In the genomic region with DNA sequence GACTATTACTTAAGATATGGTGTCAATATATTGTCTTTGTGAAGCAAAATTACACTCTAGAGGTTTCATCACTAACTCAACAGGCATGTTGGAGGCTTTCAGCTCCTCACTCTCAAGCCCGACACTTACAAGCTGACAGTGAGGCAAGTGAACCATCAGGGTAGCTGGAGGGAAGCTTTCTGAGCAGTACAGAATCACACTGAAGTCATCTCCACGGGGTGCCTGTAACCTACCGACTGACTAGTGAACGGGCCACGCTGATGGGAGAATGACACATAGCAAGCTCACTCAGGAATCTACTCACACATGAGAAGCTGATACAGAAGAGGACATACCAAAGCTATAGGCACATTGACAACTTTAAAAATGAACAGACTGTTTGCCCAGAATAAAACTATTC, we compare ENCODE assay signal across 25 mouse cellular contexts. TPM values are rescaled to one million over a fixed set of nuclear protein-coding genes. Genes with fewer than 3 reads are reported as not detected.
DNase-seq lines count a peak whose midpoint lies in the region; ATAC-seq and TF ChIP-seq lines count a peak whose summit lies in the region.
"Had no signal": no experiment of that assay in that cellular context is flagged by ENCODE, and none has a peak within 500 bp of the region (broad histone marks: within the 10 kb centered on the region; RNA-seq: fewer than 3 reads in every experiment).

No protein-coding gene starts in this region.

- no peak for TF ChIP-seq EP300 in heart, adult 2 months (IDR thresholded peaks at IDR 0.05; ENCODE audit: insufficient read depth, low read depth, low read length)

- intact Hi-C loops in heart, postnatal 36 days (cut with DNase I): no loop called here
- intact Hi-C loops in heart, adult 2 months (cut with DNase I): no loop called here

- no peaks in the 10 kb centered on the region for H3K9me3 ChIP-seq in heart, embryonic 11.5 days (replicated peaks; ENCODE audit: control insufficient read depth, low read length)
- no peaks in the 10 kb centered on the region for H3K9me3 ChIP-seq in heart, embryonic 12.5 days (replicated peaks)
- no peaks in the 10 kb centered on the region for H3K9me3 ChIP-seq in heart, embryonic 14.5 days (ENCODE audit: control insufficient read depth, low read length)
- no peaks in the 10 kb centered on the region for H3K9me3 ChIP-seq in midbrain, embryonic 11.5 days (ENCODE audit: control insufficient read depth, low read length)
- no peaks in the 10 kb centered on the region for H3K9me3 ChIP-seq in midbrain, embryonic 16.5 days (replicated peaks; ENCODE audit: control insufficient read depth, low read length, poor library complexity, severe bottlenecking)
- H3K9me3 ChIP-seq: embryonic facial prominence, embryonic 10.5 days; embryonic facial prominence, embryonic 12.5 days; forebrain, embryonic 13.5 days had no signal

- WGBS in heart, embryonic 11.5 days (ENCODE audit: insufficient replicate concordance): 40% methylated on average over 5 of the region's 5 CpGs
- 33% methylated on average over 5 of the region's 5 CpGs for WGBS in heart, embryonic 12.5 days
- WGBS in heart, embryonic 14.5 days: 38% methylated on average over 5 of the region's 5 CpGs
- 65% methylated on average over 5 of the region's 5 CpGs for WGBS in heart, adult 2 months
- 67% methylated on average over 5 of the region's 5 CpGs for WGBS in midbrain, embryonic 11.5 days
- WGBS in midbrain, embryonic 16.5 days: 64% methylated on average over 5 of the region's 5 CpGs

- ATAC-seq in heart, embryonic 11.5 days (replicated peaks; ENCODE audit: insufficient number of reproducible peaks, low FRiP score, low TSS enrichment): no peak
- ATAC-seq in heart, embryonic 12.5 days (ENCODE audit: insufficient number of reproducible peaks, low FRiP score): no peak
- no peak for ATAC-seq in heart, embryonic 14.5 days (ENCODE audit: insufficient number of reproducible peaks, insufficient read depth, low FRiP score, low read depth)
- no peak for ATAC-seq in midbrain, embryonic 11.5 days (ENCODE audit: low FRiP score)
- no peak for ATAC-seq in midbrain, embryonic 16.5 days
- ATAC-seq: activated CD4-positive, CD25-positive, alpha-beta regulatory T cell, adult 4 months; CD4-positive, CD25-positive, alpha-beta regulatory T cell, adult 4 months; forebrain, embryonic 13.5 days; Patski had no signal

- H3K4me2 ChIP-seq in heart, embryonic 11.5 days: no peak overlapping the region
- H3K4me2 ChIP-seq in heart, embryonic 12.5 days: peak overlapping the region; percentile 12; the same call in 1 of the 2 replicates
- peak overlapping the region; percentile 27; the same call in 1 of the 2 replicates for H3K4me2 ChIP-seq in heart, embryonic 14.5 days (ENCODE audit: low read length)
- H3K4me2 ChIP-seq in midbrain, embryonic 11.5 days: no peak overlapping the region
- no peak overlapping the region for H3K4me2 ChIP-seq in midbrain, embryonic 16.5 days (ENCODE audit: low read length)
- H3K4me2 ChIP-seq: embryonic facial prominence, embryonic 12.5 days; forebrain, embryonic 13.5 days had no signal

- no peaks in the 10 kb centered on the region for H3K27me3 ChIP-seq in heart, embryonic 11.5 days (ENCODE audit: control insufficient read depth, insufficient read depth, low read length)
- no peaks in the 10 kb centered on the region for H3K27me3 ChIP-seq in heart, embryonic 12.5 days (replicated peaks)
- H3K27me3 ChIP-seq in heart, embryonic 14.5 days (ENCODE audit: control insufficient read depth, insufficient read depth, low read length): no peaks in the 10 kb centered on the region
- no peaks in the 10 kb centered on the region for H3K27me3 ChIP-seq in heart, adult 2 months (ENCODE audit: control insufficient read depth, insufficient read depth, low read length)
- no peaks in the 10 kb centered on the region for H3K27me3 ChIP-seq in midbrain, embryonic 11.5 days (ENCODE audit: control insufficient read depth, insufficient read depth, low read length)
- no peaks in the 10 kb centered on the region for H3K27me3 ChIP-seq in midbrain, embryonic 16.5 days (ENCODE audit: control insufficient read depth, insufficient read depth, low read depth, low read length)
- H3K27me3 ChIP-seq: CH12.LX; embryonic facial prominence, embryonic 12.5 days; forebrain, embryonic 13.5 days; Patski had no signal

- no peak for TF ChIP-seq CTCF in heart, adult 2 months (IDR thresholded peaks at IDR 0.05)

- DNase-seq in heart, adult 11 months: peak; percentile 66
- no peak for DNase-seq in heart, postnatal 36 days
- no peak for DNase-seq in heart, adult 2 months
- DNase-seq in midbrain, embryonic 11.5 days (ENCODE audit: low spot score, missing footprints): peak; percentile 74
- DNase-seq: adrenal gland, adult 8-10 months; adrenal gland, postnatal 14 days; adrenal gland, postnatal 36 days; B cell, adult 2 months; cerebellum, adult 11-12 months; cerebellum, adult 2 months; cerebellum, adult 9-10 months; cerebellum, postnatal 10 days; cerebellum, postnatal 25 days had no signal

- no peaks in the 10 kb centered on the region for H3K79me2 ChIP-seq in heart, adult 2 months (replicated peaks; ENCODE audit: control insufficient read depth, insufficient read depth, low read length)

- TF ChIP-seq POLR2A in heart, adult 2 months (IDR thresholded peaks at IDR 0.05; ENCODE audit: insufficient read depth, low read depth, low read length): no peak

- 0 out of 2 replicates have a peak, but pooled peaks cover 2% of the 10 kb centered on the region for H3K36me3 ChIP-seq in heart, embryonic 11.5 days (ENCODE audit: control insufficient read depth, insufficient read depth, low read length)
- peaks cover 10% of the 10 kb centered on the region; the same call in 1 of the 2 replicates for H3K36me3 ChIP-seq in heart, embryonic 12.5 days
- peaks cover 20% of the 10 kb centered on the region; the same call in 1 of the 2 replicates for H3K36me3 ChIP-seq in heart, embryonic 14.5 days (ENCODE audit: control insufficient read depth, insufficient read depth, low read length)
- H3K36me3 ChIP-seq in heart, adult 2 months (ENCODE audit: control insufficient read depth, insufficient read depth, low read length): peaks cover 11% of the 10 kb centered on the region
- H3K36me3 ChIP-seq in midbrain, embryonic 11.5 days (ENCODE audit: control insufficient read depth, insufficient read depth, low read length): peaks cover 5% of the 10 kb centered on the region; the same call in 1 of the 2 replicates
- peaks cover 21% of the 10 kb centered on the region for H3K36me3 ChIP-seq in midbrain, embryonic 16.5 days (ENCODE audit: control insufficient read depth, insufficient read depth, low read length)
- H3K36me3 ChIP-seq: G1E had no signal

- H3K4me1 ChIP-seq in heart, embryonic 11.5 days (ENCODE audit: control insufficient read depth, insufficient read depth, low read length): peaks cover 5% of the 10 kb centered on the region; the same call in 1 of the 2 replicates
- peaks cover 27% of the 10 kb centered on the region for H3K4me1 ChIP-seq in heart, embryonic 12.5 days (replicated peaks)
- H3K4me1 ChIP-seq in heart, embryonic 14.5 days (ENCODE audit: control insufficient read depth in 2 of 2, insufficient read depth in 2 of 2, low read length in 2 of 2): peaks cover 4 to 25% of the 10 kb centered on the region in 2 experiments
- H3K4me1 ChIP-seq in heart, adult 2 months (ENCODE audit: control insufficient read depth, insufficient read depth, low read length): peaks cover 2% of the 10 kb centered on the region; the same call in 1 of the 2 replicates
- H3K4me1 ChIP-seq in midbrain, embryonic 11.5 days (ENCODE audit: control insufficient read depth, insufficient read depth, low read length): no peaks in the 10 kb centered on the region
- H3K4me1 ChIP-seq in midbrain, embryonic 16.5 days (ENCODE audit: control insufficient read depth, insufficient read depth, low read length): no peaks in the 10 kb centered on the region
- H3K4me1 ChIP-seq: embryonic facial prominence, embryonic 10.5 days; embryonic facial prominence, embryonic 12.5 days; forebrain, embryonic 13.5 days had no signal

- H3K27ac ChIP-seq in heart, embryonic 11.5 days (ENCODE audit: low read depth, low read length): no peak overlapping the region
- H3K27ac ChIP-seq in heart, embryonic 12.5 days (ENCODE audit: poor library complexity, severe bottlenecking): 0 out of 2 replicates have a peak overlapping the region, but pooled peaks have one; percentile 16
- H3K27ac ChIP-seq in heart, embryonic 14.5 days (replicated peaks in 1 of 2; ENCODE audit: control insufficient read depth in 1 of 2, insufficient read depth in 1 of 2, low read depth in 2 of 2, low read length in 2 of 2): no peak overlapping the region
- no peak overlapping the region for H3K27ac ChIP-seq in heart, adult 2 months
- H3K27ac ChIP-seq in midbrain, embryonic 11.5 days (ENCODE audit: low read depth, low read length): no peak overlapping the region
- H3K27ac ChIP-seq in midbrain, embryonic 16.5 days (ENCODE audit: low read length): no peak overlapping the region
- H3K27ac ChIP-seq: embryonic facial prominence, embryonic 10.5 days; embryonic facial prominence, embryonic 12.5 days; forebrain, embryonic 13.5 days had no signal

- no peak overlapping the region for H3K4me3 ChIP-seq in heart, embryonic 11.5 days (ENCODE audit: low read depth, low read length)
- no peak overlapping the region for H3K4me3 ChIP-seq in heart, embryonic 12.5 days
- H3K4me3 ChIP-seq in heart, embryonic 14.5 days (ENCODE audit: control insufficient read depth in 1 of 2, insufficient read depth in 1 of 2, low read depth in 1 of 2, low read length in 2 of 2): no peak overlapping the region
- H3K4me3 ChIP-seq in heart, adult 2 months: no peak overlapping the region
- H3K4me3 ChIP-seq in midbrain, embryonic 11.5 days (ENCODE audit: low read depth, low read length): no peak overlapping the region
- H3K4me3 ChIP-seq in midbrain, embryonic 16.5 days (ENCODE audit: low read depth, low read length): no peak overlapping the region
- H3K4me3 ChIP-seq: embryonic facial prominence, embryonic 10.5 days; embryonic facial prominence, embryonic 12.5 days; forebrain, embryonic 13.5 days had no signal

- H3K9ac ChIP-seq in heart, embryonic 11.5 days (ENCODE audit: low read depth, low read length): no peak overlapping the region
- no peak overlapping the region for H3K9ac ChIP-seq in heart, embryonic 12.5 days
- H3K9ac ChIP-seq in heart, embryonic 14.5 days (ENCODE audit: low read length): no peak overlapping the region
- H3K9ac ChIP-seq in heart, adult 2 months (ENCODE audit: low read depth, low read length): no peak overlapping the region
- no peak overlapping the region for H3K9ac ChIP-seq in midbrain, embryonic 11.5 days (ENCODE audit: low read length)
- no peak overlapping the region for H3K9ac ChIP-seq in midbrain, embryonic 16.5 days (ENCODE audit: low read depth, low read length)
- H3K9ac ChIP-seq: embryonic facial prominence, embryonic 12.5 days; forebrain, embryonic 13.5 days had no signal

RNA-seq across cellular contexts. Expression of gene Ccdc141, which starts 42.4 kb away (rescaled TPM):
- polyA plus RNA-seq in heart, embryonic 11.5 days (2014; fragmentation: Nextera tagmentation; extraction: Ambion mirVana): 163 and 234 TPM in 2 replicates
- 191 and 206 TPM in 2 replicates for polyA plus RNA-seq in heart, embryonic 12.5 days (2016; fragmentation: Nextera tagmentation; extraction: Ambion mirVana)
- total RNA-seq in heart, postnatal 36 days (2021): 100 to 1,000 TPM; 196 to 201 TPM
- polyA plus RNA-seq in heart, embryonic 14.5 days (2014; fragmentation: Nextera tagmentation; extraction: Ambion mirVana): 189 and 213 TPM in 2 replicates
- 100 to 1,000 TPM; 182 to 189 TPM for total RNA-seq in heart, adult 2 months (2021)
- polyA plus RNA-seq in heart, adult 2 months (2012; rRNA removed): 35.6 and 50.8 TPM in 2 replicates
- polyA plus RNA-seq in midbrain, embryonic 11.5 days (2014; fragmentation: Nextera tagmentation; extraction: Ambion mirVana): 2.5 and 4.4 TPM in 2 replicates
- polyA plus RNA-seq in midbrain, embryonic 16.5 days (2015; fragmentation: Nextera tagmentation; extraction: Ambion mirVana): 7.1 and 8.5 TPM in 2 replicates
- total RNA-seq: CH12.LX had no signal
- polyA plus RNA-seq: G1E had no signal

Comparison
In these comparisons a context has a peak if more than half of its experiments do, and no peak if none do; other contexts are left out.
1. DNase-seq: peak in heart, adult 11 months (single experiment) and midbrain, embryonic 11.5 days (single experiment); none in heart, postnatal 36 days (0 of 2) and heart, adult 2 months (0 of 2).
2. H3K4me2 ChIP-seq: peak in heart, embryonic 12.5 days (single experiment) and heart, embryonic 14.5 days (single experiment); none in heart, embryonic 11.5 days (single experiment), midbrain, embryonic 11.5 days (single experiment) and midbrain, embryonic 16.5 days (single experiment).